Mouse (Mus musculus) intestine, postnatal 0 days (tissue): Measurements from ENCODE around the gene Prox1. TPM values are rescaled to one million over a fixed set of nuclear protein-coding genes. Genes with fewer than 3 reads are reported as not detected.

ENCODE experiments used
- ATAC-seq: fragments of 200-750 bp; cut with Nextera tagmentation; 2 replicates; pipeline ENCODE4 v1.8.0; 2017; ENCODE audit warnings: mild to moderate bottlenecking, moderate TSS enrichment, moderate library complexity
- H3K27ac ChIP-seq: fragments of 300-500 bp; sonication (generic); 2 replicates; pipeline ENCODE4 v1.5.1; 2014; ENCODE audit warnings: mild to moderate bottlenecking, low read depth, low read length, moderate library complexity
- H3K27me3 ChIP-seq: fragments of 300-500 bp; sonication (generic); replicated peaks from 2 replicates; pipeline ENCODE4 v1.6.1; 2014; ENCODE audit warnings: low read length, mixed read lengths; ENCODE audit not compliant: control insufficient read depth, insufficient read depth
- H3K36me3 ChIP-seq: fragments of 300-500 bp; sonication (generic); 2 replicates; pipeline ENCODE4 v1.6.1; 2014; ENCODE audit warnings: mild to moderate bottlenecking, moderate library complexity; ENCODE audit not compliant: control insufficient read depth, insufficient read depth
- H3K4me1 ChIP-seq: fragments of 300-500 bp; sonication (generic); replicated peaks from 2 replicates; pipeline ENCODE4 v1.6.1; 2014; ENCODE audit warnings: antibody characterized with exemption, low read length, mixed read lengths; ENCODE audit not compliant: control insufficient read depth, insufficient read depth
- H3K4me2 ChIP-seq: fragments of 300-500 bp; sonication (generic); replicated peaks from 2 replicates; pipeline ENCODE4 v1.6.1; 2014; ENCODE audit warnings: low read depth, mild to moderate bottlenecking, moderate library complexity
- H3K4me3 ChIP-seq: fragments of 300-500 bp; sonication (generic); 2 replicates; pipeline ENCODE4 v1.5.1; 2014; ENCODE audit warnings: low read depth, low read length
- H3K9ac ChIP-seq: fragments of 300-500 bp; sonication (generic); 2 replicates; pipeline ENCODE4 v1.6.1; 2014; ENCODE audit warnings: mild to moderate bottlenecking, low read depth, low read length
- H3K9me3 ChIP-seq: fragments of 300-500 bp; sonication (generic); 2 replicates; pipeline ENCODE4 v1.6.1; 2016; ENCODE audit warnings: mixed run types; ENCODE audit not compliant: control insufficient read depth
- CTCF ChIP-seq: sonication (generic); IDR thresholded peaks from 2 replicates; pipeline ENCODE4 v1.5.1; 2016; ENCODE audit warnings: low read depth, mild to moderate bottlenecking, control low read depth, antibody characterized with exemption, moderate library complexity
- WGBS: fragments of 180-500 bp; shearing (Covaris S2); extraction: QIAGEN DNeasy Blood & Tissue Kit; methylation state at CpG from one replicate; pipeline ENCODE4 v1.1.7; 2014; 5-methylcytosine and 5-hydroxymethylcytosine counted together
- polyA plus RNA-seq: library from polyadenylated mRNA; unstranded; fragments of >200 nt; fragmentation: Nextera tagmentation; extraction: Ambion mirVana; gene quantifications from 2 replicates; pipeline ENCODE4 v1.2.1, GENCODE M21; 2015

The Prox1 gene
- polyA plus RNA-seq, 1 experiment from 2014 or later, result 1.4 TPM

GRCm38 (mm10) chr1:190129553-190129952 is 41.0 kb downstream of the Prox1 start:
- ATAC-seq, result no peak
- whole genome bisulfite sequencing, result 47% methylated on average over 7 of the region's 7 CpGs
- Histone ChIP-seq H3K4me1 (no peaks in the 10 kb centered on the region), H3K9ac (no peak overlapping the region), H3K27me3 (no peaks in the 10 kb centered on the region), H3K9me3 (no peaks in the 10 kb centered on the region), H3K36me3 (no peaks in the 10 kb centered on the region), H3K27ac (no peak overlapping the region; the same call in 1 of the 2 replicates), H3K4me2 (no peak overlapping the region), H3K4me3 (no peak overlapping the region)
- no peak for TF ChIP-seq CTCF

- no peaks in the 10 kb centered on the region for H3K4me1 ChIP-seq
- no peak for TF ChIP-seq CTCF
- no peak overlapping the region for H3K27ac ChIP-seq
- no peak overlapping the region for H3K4me3 ChIP-seq
- H3K4me2 ChIP-seq, result no peak overlapping the region
- no peak for ATAC-seq
- H3K9ac ChIP-seq, result no peak overlapping the region
- H3K27me3 ChIP-seq, result no peaks in the 10 kb centered on the region
- no peaks in the 10 kb centered on the region for H3K36me3 ChIP-seq
- no peaks in the 10 kb centered on the region for H3K9me3 ChIP-seq
- WGBS, result 54% methylated on average over 12 of the region's 12 CpGs
Measured at GRCm38 (mm10) chr1:190128674-190129322, 41.7 kb downstream of the Prox1 start.

GRCm38 (mm10) chr1:190127878-190128277 is 42.6 kb downstream of the Prox1 start:
- Histone ChIP-seq H3K27me3 (no peaks in the 10 kb centered on the region), H3K36me3 (no peaks in the 10 kb centered on the region), H3K9ac (no peak overlapping the region), H3K27ac (no peak overlapping the region), H3K4me3 (no peak overlapping the region), H3K4me2 (no peak overlapping the region), H3K9me3 (no peaks in the 10 kb centered on the region), H3K4me1 (no peaks in the 10 kb centered on the region)
- no peak for ATAC-seq
- 60% methylated on average over 5 of the region's 5 CpGs for WGBS
- TF ChIP-seq CTCF, result no peak

- TF ChIP-seq CTCF, result no peak
- Histone ChIP-seq H3K4me1 (no peaks in the 10 kb centered on the region), H3K4me3 (no peak overlapping the region), H3K4me2 (no peak overlapping the region), H3K9ac (no peak overlapping the region), H3K27me3 (no peaks in the 10 kb centered on the region), H3K9me3 (no peaks in the 10 kb centered on the region), H3K27ac (no peak overlapping the region), H3K36me3 (no peaks in the 10 kb centered on the region)
- WGBS, result 66% methylated on average over 6 of the region's 6 CpGs
- ATAC-seq, result no peak
Measured at GRCm38 (mm10) chr1:190127163-190127795, 43.2 kb downstream of the Prox1 start.

GRCm38 (mm10) chr1:190124961-190125739 is 45.4 kb downstream of the Prox1 start:
- H3K9me3 ChIP-seq, result no peaks in the 10 kb centered on the region
- no peak overlapping the region for H3K9ac ChIP-seq
- no peak for TF ChIP-seq CTCF
- no peaks in the 10 kb centered on the region for H3K27me3 ChIP-seq
- H3K4me2 ChIP-seq, result no peak overlapping the region
- peak; percentile 82 for ATAC-seq
- H3K4me3 ChIP-seq, result no peak overlapping the region
- H3K4me1 ChIP-seq, result no peaks in the 10 kb centered on the region
- WGBS, result 76% methylated on average over 14 of the region's 14 CpGs
- no peaks in the 10 kb centered on the region for H3K36me3 ChIP-seq
- H3K27ac ChIP-seq, result no peak overlapping the region

- Histone ChIP-seq H3K4me1 (no peaks in the 10 kb centered on the region), H3K9me3 (no peaks in the 10 kb centered on the region), H3K4me3 (no peak overlapping the region), H3K27ac (no peak overlapping the region), H3K36me3 (no peaks in the 10 kb centered on the region), H3K9ac (no peak overlapping the region), H3K4me2 (no peak overlapping the region), H3K27me3 (no peaks in the 10 kb centered on the region)
- no peak for ATAC-seq
- WGBS, result 94% methylated on average over 13 of the region's 13 CpGs
- TF ChIP-seq CTCF, result no peak
Measured at GRCm38 (mm10) chr1:190123404-190123803, 47.1 kb downstream of the Prox1 start.
